Mouse (Mus musculus) spleen, adult 2 months (tissue): Measurements from ENCODE around the gene Mrc1.

Experiments
- CTCF ChIP-seq: fragments of 200-500 bp; IDR thresholded peaks from 2 replicates; pipeline ENCODE4 v1.5.1; 2011; ENCODE audit warnings: mild to moderate bottlenecking, inconsistent platforms; ENCODE audit not compliant: insufficient read depth, insufficient read length, insufficient replicate concordance; ENCODE audit errors: extremely low read depth
- POLR2A ChIP-seq: fragments of 200-500 bp; IDR thresholded peaks from 2 replicates; pipeline ENCODE4 v1.6.1; 2011; ENCODE audit warnings: low read depth, low read length, inconsistent platforms

GRCm38 (mm10) chr2:14315113-14315512 is 85.9 kb downstream of the Mrc1 start:
- TF ChIP-seq CTCF (no peak), POLR2A (no peak)
